Mouse (Mus musculus) kidney, postnatal 0 days (tissue): ENCODE measurements around the gene Gimap3. TPM values are rescaled to one million over a fixed set of nuclear protein-coding genes. Genes with fewer than 3 reads are reported as not detected.

ENCODE experiments used
- ATAC-seq: fragments of 200-750 bp; cut with Nextera tagmentation; replicated peaks from 2 replicates; pipeline ENCODE4 v1.8.0; 2017; ENCODE audit warnings: low read depth, moderate number of reproducible peaks, moderate TSS enrichment, moderate library complexity; ENCODE audit not compliant: low FRiP score
- DNase-seq: peaks from one replicate; pipeline ENCODE4 v3.0.0-alpha.2; 2016; ENCODE audit warnings: low spot score
- H3K27ac ChIP-seq: fragments of 300-500 bp; sonication (generic); 2 replicates; pipeline ENCODE4 v1.5.1; 2014; ENCODE audit warnings: mild to moderate bottlenecking
- H3K27me3 ChIP-seq: fragments of 300-500 bp; sonication (generic); 2 replicates; pipeline ENCODE4 v1.6.1; 2014; ENCODE audit warnings: low read length, mixed read lengths; ENCODE audit not compliant: insufficient read depth
- H3K36me3 ChIP-seq: fragments of 300-500 bp; sonication (generic); 2 replicates; pipeline ENCODE4 v1.6.1; 2014; ENCODE audit warnings: low read length, mixed read lengths; ENCODE audit not compliant: insufficient read depth
- H3K4me1 ChIP-seq: fragments of 300-500 bp; sonication (generic); replicated peaks from 2 replicates; pipeline ENCODE4 v1.6.1; 2014; ENCODE audit warnings: antibody characterized with exemption, low read length, mixed read lengths; ENCODE audit not compliant: insufficient read depth
- H3K4me2 ChIP-seq: fragments of 300-500 bp; sonication (generic); 2 replicates; pipeline ENCODE4 v1.6.1; 2014; ENCODE audit warnings: mild to moderate bottlenecking, low read length, moderate library complexity, mixed read lengths
- H3K4me3 ChIP-seq: fragments of 300-500 bp; sonication (generic); replicated peaks from 2 replicates; pipeline ENCODE4 v1.5.1; 2014; ENCODE audit warnings: low read depth, low read length
- H3K9ac ChIP-seq: fragments of 300-500 bp; sonication (generic); 2 replicates; pipeline ENCODE4 v1.6.1; 2014; ENCODE audit warnings: low read depth, low read length
- H3K9me3 ChIP-seq: fragments of 300-500 bp; sonication (generic); replicated peaks from 2 replicates; pipeline ENCODE4 v1.6.1; 2016; ENCODE audit warnings: low read length, inconsistent platforms, mixed read lengths
- CTCF ChIP-seq: IDR thresholded peaks from 2 replicates; pipeline ENCODE4 v1.5.1; 2016; ENCODE audit warnings: antibody characterized with exemption, low read depth, mild to moderate bottlenecking, moderate library complexity
- WGBS: fragments of 180-500 bp; shearing (Covaris S2); extraction: QIAGEN DNeasy Blood & Tissue Kit; methylation state at CpG from one replicate; pipeline ENCODE4 v1.1.7; 2014; 5-methylcytosine and 5-hydroxymethylcytosine counted together
- polyA plus RNA-seq: library from polyadenylated mRNA; unstranded; fragments of >200 nt; fragmentation: Nextera tagmentation; extraction: Ambion mirVana; gene quantifications from 2 replicates; pipeline ENCODE4 v1.2.1, GENCODE M21; 2015

Gimap3 gene
- polyA plus RNA-seq, 1 experiment from 2014 or later, result 0.17 TPM

- WGBS, result 42% methylated on average over 8 of the region's 8 CpGs
- Histone ChIP-seq H3K27ac (no peak overlapping the region), H3K36me3 (no peaks in the 10 kb centered on the region), H3K4me1 (no peaks in the 10 kb centered on the region), H3K4me3 (no peak overlapping the region), H3K9me3 (no peaks in the 10 kb centered on the region), H3K27me3 (no peaks in the 10 kb centered on the region), H3K9ac (no peak overlapping the region), H3K4me2 (no peak overlapping the region)
- TF ChIP-seq CTCF, result no peak
- no peak for ATAC-seq
- DNase-seq, result no peak
Observed at GRCm38 (mm10) chr6:48732864-48733304, 37.8 kb downstream of the Gimap3 start.

- no peak for DNase-seq
- TF ChIP-seq CTCF, result no peak
Observed at GRCm38 (mm10) chr6:48727761-48728160, 42.9 kb downstream of the Gimap3 start.

GRCm38 (mm10) chr6:48725476-48725875, 45.2 kb downstream of the Gimap3 start:
- H3K4me2 ChIP-seq, result no peak overlapping the region
- peak overlapping the region; percentile 55 for H3K27ac ChIP-seq
- H3K9me3 ChIP-seq, result no peaks in the 10 kb centered on the region
- H3K9ac ChIP-seq, result no peak overlapping the region
- no peaks in the 10 kb centered on the region for H3K4me1 ChIP-seq
- TF ChIP-seq CTCF, result no peak
- DNase-seq (peak; percentile 82), ATAC-seq (peak; percentile 86)
- H3K4me3 ChIP-seq, result no peak overlapping the region
- H3K27me3 ChIP-seq, result no peaks in the 10 kb centered on the region
- no peaks in the 10 kb centered on the region for H3K36me3 ChIP-seq
- 0% methylated on average over 1 of the region's 1 CpGs for WGBS

More at GRCm38 (mm10) chr6:48727761-48728160, 42.9 kb downstream of the Gimap3 start:
- no peak overlapping the region for H3K4me3 ChIP-seq
- H3K27me3 ChIP-seq, result no peaks in the 10 kb centered on the region
- 91% methylated on average over 5 of the region's 5 CpGs for WGBS
- H3K36me3 ChIP-seq, result no peaks in the 10 kb centered on the region
- no peak overlapping the region for H3K4me2 ChIP-seq
- ATAC-seq, result no peak
- H3K27ac ChIP-seq, result no peak overlapping the region
- no peak overlapping the region for H3K9ac ChIP-seq
- H3K4me1 ChIP-seq, result no peaks in the 10 kb centered on the region
- H3K9me3 ChIP-seq, result no peaks in the 10 kb centered on the region

GRCm38 (mm10) chr6:48723468-48723867, 47.2 kb downstream of the Gimap3 start:
- Histone ChIP-seq H3K9me3 (no peaks in the 10 kb centered on the region), H3K4me2 (no peak overlapping the region), H3K4me1 (no peaks in the 10 kb centered on the region), H3K27me3 (no peaks in the 10 kb centered on the region), H3K4me3 (no peak overlapping the region), H3K36me3 (no peaks in the 10 kb centered on the region), H3K27ac (no peak overlapping the region), H3K9ac (no peak overlapping the region)
- 78% methylated on average over 8 of the region's 8 CpGs for WGBS
- ATAC-seq (no peak), DNase-seq (no peak)
- no peak for TF ChIP-seq CTCF

GRCm38 (mm10) chr6:48720326-48720725, 50.3 kb downstream of the Gimap3 start:
- no peak overlapping the region for H3K4me3 ChIP-seq
- no peak for DNase-seq
- no peak for TF ChIP-seq CTCF
- H3K27ac ChIP-seq, result no peak overlapping the region
- H3K9ac ChIP-seq, result no peak overlapping the region
- no peak for ATAC-seq
- no peaks in the 10 kb centered on the region for H3K4me1 ChIP-seq
- no peak overlapping the region for H3K4me2 ChIP-seq
- H3K27me3 ChIP-seq, result no peaks in the 10 kb centered on the region
- no peaks in the 10 kb centered on the region for H3K9me3 ChIP-seq
- 82% methylated on average over 4 of the region's 4 CpGs for WGBS
- no peaks in the 10 kb centered on the region for H3K36me3 ChIP-seq

GRCm38 (mm10) chr6:48718455-48718854, 52.2 kb downstream of the Gimap3 start, which contains the start of the genes Gm28053 and Gimap7:
Gene Gm28053, plus strand, starts transcription at chr6:48718607.
Gene Gimap7, plus strand, starts transcription at chr6:48718621.
- ATAC-seq (no peak), DNase-seq (no peak)
- no peak within 1 kb of the TSS for H3K4me3 ChIP-seq
- H3K9ac ChIP-seq, result no peak within 1 kb of the TSS
- H3K27me3 ChIP-seq, result no peaks in the 10 kb centered on the region
- no peaks in the 10 kb centered on the region for H3K36me3 ChIP-seq
- no peak within 1 kb of the TSS for H3K4me2 ChIP-seq
- TF ChIP-seq CTCF, result no peak
- WGBS, result 59% methylated on average over 2 of the region's 2 CpGs
- H3K27ac ChIP-seq, result no peak within 1 kb of the TSS
- no peaks in the 10 kb centered on the region for H3K4me1 ChIP-seq
- no peaks in the 10 kb centered on the region for H3K9me3 ChIP-seq

Other genes with a start within 250 kb of the Gimap3 start
- gene Atp6v0e2, start 233.2 kb downstream of the Gimap3 start, polyA plus RNA-seq, result 31.1 and 34.6 TPM in 2 replicates
- 11.5 and 11.9 TPM in 2 replicates for gene Lrrc61, start 216.1 kb downstream of the Gimap3 start, polyA plus RNA-seq
- 66.8 and 80.3 TPM in 2 replicates for gene Rarres2, start 198.1 kb downstream of the Gimap3 start, polyA plus RNA-seq
- gene Gm45021, start 181.2 kb downstream of the Gimap3 start, polyA plus RNA-seq, result 0.38 TPM in 1 of 2 replicates, not detected in the other
- gene Repin1, start 177.0 kb downstream of the Gimap3 start, polyA plus RNA-seq, result 37.4 and 43.5 TPM in 2 replicates
- gene Gm44965, start 176.9 kb downstream of the Gimap3 start, polyA plus RNA-seq, result not detected in 2 replicates
- 6.4 and 7.7 TPM in 2 replicates for gene Zfp775, start 168.8 kb downstream of the Gimap3 start, polyA plus RNA-seq
- 7.1 and 7.9 TPM in 2 replicates for gene AI854703, start 144.1 kb downstream of the Gimap3 start, polyA plus RNA-seq
- 4.2 and 4.5 TPM in 2 replicates for gene Gimap8, start 123.6 kb downstream of the Gimap3 start, polyA plus RNA-seq
- gene Gimap9, start 94.7 kb downstream of the Gimap3 start, polyA plus RNA-seq, result 13.7 and 15.2 TPM in 2 replicates
- gene Gimap4, start 86.3 kb downstream of the Gimap3 start, polyA plus RNA-seq, result 71.3 and 75.4 TPM in 2 replicates
- gene Gimap6, start 62.6 kb downstream of the Gimap3 start, polyA plus RNA-seq, result 60.1 and 60.6 TPM in 2 replicates
- gene Gm28053, start 52.2 kb downstream of the Gimap3 start, polyA plus RNA-seq, result 2.7 and 3.2 TPM in 2 replicates
- gene Gimap7, start 52.2 kb downstream of the Gimap3 start, polyA plus RNA-seq, result 0.10 and 0.14 TPM in 2 replicates
- gene Gimap1, start 31.8 kb downstream of the Gimap3 start, polyA plus RNA-seq, result 26.8 and 29.7 TPM in 2 replicates
- 26.4 and 32.2 TPM in 2 replicates for gene Gimap5, start 24.7 kb downstream of the Gimap3 start, polyA plus RNA-seq
- 315 and 333 TPM in 2 replicates for gene Tmem176a, start 70.1 kb upstream of the Gimap3 start, polyA plus RNA-seq
- 669 and 685 TPM in 2 replicates for gene Tmem176b, start 70.6 kb upstream of the Gimap3 start, polyA plus RNA-seq
- gene Aoc1, start 102.0 kb upstream of the Gimap3 start, polyA plus RNA-seq, result 9.9 and 11.0 TPM in 2 replicates
- gene 1600015I10Rik, start 159.0 kb upstream of the Gimap3 start, polyA plus RNA-seq, result not detected in 2 replicates
- gene Doxl2, start 204.1 kb upstream of the Gimap3 start, polyA plus RNA-seq, result not detected in 2 replicates
- gene Svs1, start 216.0 kb upstream of the Gimap3 start, polyA plus RNA-seq, result not detected in 2 replicates